Mouse (Mus musculus): Measurements from ENCODE around the gene Map2.

DNA sequence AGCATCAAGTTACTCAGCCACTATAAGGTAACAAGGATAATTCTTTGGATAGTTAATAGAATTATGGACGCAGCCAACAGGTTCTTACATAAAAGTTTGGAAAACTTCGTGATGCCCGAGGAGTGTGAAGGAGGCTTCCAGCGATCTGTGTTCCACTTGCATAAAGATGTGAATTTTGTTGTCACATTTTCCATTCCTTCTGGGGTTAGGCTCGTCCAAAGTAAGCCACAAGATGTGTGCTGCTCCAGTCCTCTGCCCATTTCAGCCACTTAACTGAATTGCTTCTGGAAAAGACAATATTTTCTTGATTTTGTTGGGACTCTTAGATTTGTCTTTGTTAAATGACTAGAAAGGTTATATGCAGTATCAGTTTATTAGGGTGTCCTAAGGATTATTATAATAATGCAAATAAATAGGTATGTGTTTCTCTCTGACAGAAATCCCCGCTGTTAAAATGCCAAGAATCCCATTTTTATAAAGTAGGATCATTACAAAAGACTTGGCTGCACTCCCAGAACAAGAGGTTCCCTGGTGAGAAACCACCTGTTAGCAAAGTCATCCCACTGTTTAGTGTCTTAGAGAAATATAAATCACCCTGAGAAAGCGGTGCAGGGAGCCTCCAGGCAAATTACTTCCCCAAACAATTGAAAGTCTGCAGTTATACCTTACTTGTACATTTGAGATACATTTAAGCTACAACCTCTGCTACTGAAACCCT lies 36.2 kb downstream of the Map2 start:
- TF ChIP-seq CTCF (IDR thresholded peaks at IDR 0.05 in 2 of 3, conservative IDR thresholded peaks at IDR 0.05 in 1 of 3; ENCODE audit: control insufficient read depth in 1 of 3, insufficient read depth in 1 of 3, low read depth in 2 of 3, low read length in 3 of 3, poor library complexity in 1 of 3, severe bottlenecking in 1 of 3) (no peak), ZNF384 (IDR thresholded peaks at IDR 0.05; ENCODE audit: low read depth, low read length) (no peak), POLR2AphosphoS2 (IDR thresholded peaks at IDR 0.05; ENCODE audit: low read length) (no peak), RAD21 (IDR thresholded peaks at IDR 0.05; ENCODE audit: low read depth, low read length) (no peak), POLR2A (IDR thresholded peaks at IDR 0.05; ENCODE audit: control insufficient read depth in 1 of 2, insufficient read depth in 1 of 2, low read depth in 1 of 2, low read length in 2 of 2, poor library complexity in 1 of 2) (no peak), EP300 (IDR thresholded peaks at IDR 0.05; ENCODE audit: low read depth in 1 of 2, low read length in 2 of 2) (no peak), CHD1 (IDR thresholded peaks at IDR 0.05; ENCODE audit: low read depth, low read length) (no peak)
